Mouse (Mus musculus): Measurements from ENCODE around the gene Akr1b3.

GRCm38 (mm10) chr6:34297055-34297454 is 20.2 kb downstream of the Akr1b3 start:
- TF ChIP-seq CTCF (IDR thresholded peaks at IDR 0.05; ENCODE audit: control insufficient read depth, insufficient read depth, insufficient replicate concordance, low read depth, low read length), result no peak
- no peak for TF ChIP-seq POLR2A (IDR thresholded peaks at IDR 0.05; ENCODE audit: control insufficient read depth, low read depth, low read length)
